Mouse (Mus musculus) heart, postnatal 0 days (tissue): ENCODE measurements at regions not wholly inside any gene's neighbourhood (a gene's known extent, or its start where the extent isn't known, plus 50 kb on each side); places are given as distances from the start of the nearest gene placed in this dataset.

Experiments used
- ATAC-seq: fragments of 200-750 bp; cut with Nextera tagmentation; 2 replicates; pipeline ENCODE4 v1.8.0; 2017; ENCODE audit warnings: low read depth, moderate number of reproducible peaks, moderate library complexity; ENCODE audit not compliant: insufficient read depth
- DNase-seq: peaks from one replicate; pipeline ENCODE4 v3.0.0-alpha.2; 2016; ENCODE audit warnings: low spot score
- H3K27ac ChIP-seq: fragments of 300-500 bp; sonication (generic); 2 replicates; pipeline ENCODE4 v1.5.1; 2014; ENCODE audit warnings: low read depth, mild to moderate bottlenecking
- H3K27me3 ChIP-seq: fragments of 300-500 bp; sonication (generic); 2 replicates; pipeline ENCODE4 v1.6.1; 2014; ENCODE audit warnings: low read length, mixed read lengths; ENCODE audit not compliant: control insufficient read depth, insufficient read depth
- H3K36me3 ChIP-seq: fragments of 300-500 bp; sonication (generic); replicated peaks from 2 replicates; pipeline ENCODE4 v1.6.1; 2014; ENCODE audit warnings: low read length, mixed read lengths; ENCODE audit not compliant: control insufficient read depth, insufficient read depth
- H3K4me1 ChIP-seq: fragments of 300-500 bp; sonication (generic); 2 replicates; pipeline ENCODE4 v1.6.1; 2014; ENCODE audit warnings: antibody characterized with exemption; ENCODE audit not compliant: control insufficient read depth, insufficient read depth
- H3K4me2 ChIP-seq: fragments of 300-500 bp; sonication (generic); 2 replicates; pipeline ENCODE4 v1.6.1; 2014; ENCODE audit warnings: low read depth, mild to moderate bottlenecking, low read length, moderate library complexity
- H3K4me3 ChIP-seq: fragments of 300-500 bp; sonication (generic); 2 replicates; pipeline ENCODE4 v1.5.1; 2014; ENCODE audit warnings: low read depth, low read length
- H3K9ac ChIP-seq: fragments of 300-500 bp; sonication (generic); replicated peaks from 2 replicates; pipeline ENCODE4 v1.6.1; 2014; ENCODE audit warnings: low read depth, low read length, mixed read lengths
- H3K9me3 ChIP-seq: fragments of 300-500 bp; sonication (generic); replicated peaks from 2 replicates; pipeline ENCODE4 v1.6.1; 2016; ENCODE audit warnings: low read length; ENCODE audit not compliant: control insufficient read depth
- CTCF ChIP-seq: IDR thresholded peaks from 2 replicates; pipeline ENCODE4 v1.5.1; 2016; ENCODE audit warnings: antibody characterized with exemption, control low read depth, low read depth
- EP300 ChIP-seq: IDR thresholded peaks from 2 replicates; pipeline ENCODE4 v1.6.1; 2016; ENCODE audit warnings: antibody characterized with exemption, low read depth
- WGBS: fragments of 180-500 bp; shearing (Covaris S2); extraction: QIAGEN DNeasy Blood & Tissue Kit; methylation state at CpG from one replicate; pipeline ENCODE4 v1.1.7; 2014; 5-methylcytosine and 5-hydroxymethylcytosine counted together

DNA sequence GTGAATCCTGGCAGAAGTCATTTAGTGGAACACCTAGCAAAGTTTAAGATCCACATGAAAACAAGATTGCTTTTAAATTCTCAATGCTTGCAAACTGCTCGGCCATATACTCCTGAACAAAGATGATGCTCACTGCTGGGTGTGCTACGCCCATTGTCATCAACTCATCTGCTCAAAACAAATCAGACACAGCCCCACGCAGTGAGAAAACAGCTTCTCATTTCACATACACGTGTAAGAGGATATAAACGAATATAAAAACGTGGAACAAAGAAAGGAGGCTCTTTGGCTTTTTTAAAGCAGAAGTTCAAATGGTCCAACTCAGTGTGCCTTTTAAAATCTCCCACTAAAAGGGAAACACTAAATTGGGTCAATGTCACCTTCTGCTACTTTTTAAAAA, 151.5 kb upstream of the Aco1 start:
- WGBS = 59% methylated on average over 6 of the region's 6 CpGs
- no peak for ATAC-seq
- no peak for TF ChIP-seq CTCF

DNA sequence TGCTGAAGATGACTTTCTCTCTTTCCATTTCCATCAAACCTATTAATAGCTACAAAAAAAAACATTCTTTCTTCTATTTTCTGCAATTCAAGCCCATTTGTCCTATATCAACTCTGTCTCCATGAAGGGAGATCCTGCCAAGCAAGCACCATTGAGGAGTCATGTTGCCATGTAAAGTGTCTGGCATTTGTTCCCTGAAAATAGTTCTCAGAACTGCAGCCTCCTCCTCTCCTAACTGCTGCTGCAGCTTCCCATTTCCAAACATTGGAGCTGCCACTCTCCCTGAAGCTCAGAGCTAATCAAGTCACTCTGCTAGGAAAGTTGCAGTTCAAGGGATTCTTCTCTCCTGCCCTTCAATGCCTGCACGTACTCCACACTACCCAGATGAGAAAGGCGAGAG, 151.0 kb upstream of the Aco1 start:
- H3K9me3 ChIP-seq = 0 out of 2 replicates have a peak, but pooled peaks cover 3% of the 10 kb centered on the region
- no peak overlapping the region for H3K9ac ChIP-seq
- H3K4me1 ChIP-seq = no peaks in the 10 kb centered on the region
- TF ChIP-seq CTCF (no peak), EP300 (no peak)
- DNase-seq (no peak), ATAC-seq (no peak)
- no peak overlapping the region for H3K4me2 ChIP-seq
- H3K36me3 ChIP-seq = no peaks in the 10 kb centered on the region
- no peaks in the 10 kb centered on the region for H3K27me3 ChIP-seq
- no peak overlapping the region for H3K27ac ChIP-seq
- WGBS = 77% methylated on average over 2 of the region's 2 CpGs
- no peak overlapping the region for H3K4me3 ChIP-seq

More for the DNA sequence above, 151.5 kb upstream of the Aco1 start:
- Histone ChIP-seq H3K27me3 (no peaks in the 10 kb centered on the region), H3K4me2 (no peak overlapping the region), H3K36me3 (no peaks in the 10 kb centered on the region), H3K4me1 (no peaks in the 10 kb centered on the region), H3K27ac (no peak overlapping the region), H3K9ac (no peak overlapping the region), H3K9me3 (no peaks in the 10 kb centered on the region), H3K4me3 (no peak overlapping the region)
- DNase-seq = no peak

DNA sequence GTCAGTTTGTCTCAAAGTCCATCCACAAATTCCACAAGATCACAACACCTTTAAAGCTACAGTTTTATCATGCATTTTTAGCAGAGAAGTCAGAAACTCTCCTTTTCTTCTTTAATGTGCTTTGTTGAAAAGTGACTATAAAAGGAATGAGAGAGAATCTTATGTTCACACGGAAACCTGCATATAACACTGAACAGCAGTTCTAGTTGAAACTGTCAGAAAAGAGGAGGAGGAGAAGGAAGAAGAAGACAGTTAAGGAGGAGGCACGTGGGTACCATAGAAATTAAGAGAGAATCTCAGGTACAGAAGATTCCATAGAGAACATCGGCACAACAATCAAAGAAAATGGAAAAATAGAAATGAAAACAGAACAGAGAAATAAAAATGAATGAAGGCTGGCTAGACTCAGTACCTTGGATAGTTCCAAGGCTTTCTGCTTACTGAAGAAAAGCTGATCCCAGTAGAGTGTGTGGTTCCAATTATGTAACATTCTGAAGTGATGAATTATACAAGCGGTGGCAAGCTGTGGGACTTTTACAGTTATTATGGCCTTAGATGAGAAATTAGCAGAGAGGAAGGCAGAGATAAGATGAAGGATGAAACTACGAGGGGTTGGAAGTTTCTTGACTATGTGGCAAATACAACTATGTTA, 144.0 kb upstream of the Aco1 start:
- ATAC-seq (no peak), DNase-seq (no peak)
- 62% methylated on average over 5 of the region's 5 CpGs for WGBS

DNA sequence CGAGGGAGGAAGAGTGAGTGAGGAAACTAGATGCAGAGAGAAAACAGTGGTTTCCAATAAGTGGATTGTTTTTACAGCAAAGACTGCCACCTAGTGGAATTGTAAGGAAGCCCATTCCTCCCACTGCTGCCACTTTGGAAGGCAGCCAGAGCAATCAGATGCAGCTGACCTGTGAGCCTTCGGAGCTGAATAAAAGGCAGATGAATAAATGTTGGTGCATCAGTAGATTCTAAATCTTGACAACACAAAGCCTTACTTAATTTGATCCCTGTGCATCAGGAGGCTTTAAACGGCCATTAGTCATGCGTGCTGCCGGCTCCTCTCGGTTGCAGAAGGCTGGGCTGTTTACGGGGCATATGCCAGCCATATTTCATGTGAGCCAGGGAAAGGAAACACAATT, 128.2 kb upstream of the Aco1 start:
- no peaks in the 10 kb centered on the region for H3K9me3 ChIP-seq
- no peaks in the 10 kb centered on the region for H3K36me3 ChIP-seq
- H3K4me2 ChIP-seq = no peak overlapping the region
- DNase-seq = peak; percentile 64
- H3K4me1 ChIP-seq = no peaks in the 10 kb centered on the region
- no peak overlapping the region for H3K27ac ChIP-seq
- 62% methylated on average over 7 of the region's 7 CpGs for WGBS
- peak; percentile 76 for TF ChIP-seq CTCF
- TF ChIP-seq EP300 = no peak
- H3K9ac ChIP-seq = no peak overlapping the region
- H3K27me3 ChIP-seq = 0 out of 2 replicates have a peak, but pooled peaks cover 6% of the 10 kb centered on the region
- ATAC-seq = no peak
- no peak overlapping the region for H3K4me3 ChIP-seq

More for the DNA sequence above, 144.0 kb upstream of the Aco1 start:
- no peak overlapping the region for H3K4me3 ChIP-seq
- no peaks in the 10 kb centered on the region for H3K36me3 ChIP-seq
- TF ChIP-seq CTCF (no peak), EP300 (no peak)
- no peak overlapping the region for H3K4me2 ChIP-seq
- H3K9me3 ChIP-seq = 0 out of 2 replicates have a peak, but pooled peaks cover 3% of the 10 kb centered on the region
- H3K9ac ChIP-seq = no peak overlapping the region
- H3K4me1 ChIP-seq = no peaks in the 10 kb centered on the region
- H3K27me3 ChIP-seq = no peaks in the 10 kb centered on the region
- no peak overlapping the region for H3K27ac ChIP-seq

DNA sequence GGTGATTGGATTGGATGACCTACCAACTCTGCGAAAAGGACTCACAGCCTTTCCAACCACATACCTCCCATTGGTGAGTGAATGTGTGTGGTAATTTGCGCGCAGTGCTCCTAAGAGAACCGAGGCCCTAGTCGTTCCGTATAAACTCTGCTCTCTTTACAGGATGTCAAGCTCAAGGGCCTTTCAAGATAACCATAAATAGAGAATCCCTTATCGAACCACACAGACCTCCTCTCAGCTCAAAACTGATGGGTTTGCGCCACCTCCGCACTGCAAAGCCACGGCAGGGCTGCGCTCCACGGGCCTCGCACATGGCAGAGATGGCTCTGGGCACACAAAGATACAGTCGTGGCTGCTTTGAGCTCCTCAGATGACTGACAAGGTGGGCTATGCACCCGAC, 126.0 kb upstream of the Aco1 start:
- no peaks in the 10 kb centered on the region for H3K9me3 ChIP-seq
- H3K9ac ChIP-seq = no peak overlapping the region
- no peak for TF ChIP-seq EP300
- TF ChIP-seq CTCF = no peak
- H3K36me3 ChIP-seq = no peaks in the 10 kb centered on the region
- no peak overlapping the region for H3K27ac ChIP-seq
- DNase-seq = no peak
- WGBS = 38% methylated on average over 15 of the region's 15 CpGs
- no peaks in the 10 kb centered on the region for H3K4me1 ChIP-seq
- H3K4me2 ChIP-seq = no peak overlapping the region
- no peak overlapping the region for H3K4me3 ChIP-seq
- H3K27me3 ChIP-seq = 0 out of 2 replicates have a peak, but pooled peaks cover 6% of the 10 kb centered on the region
- no peak for ATAC-seq

DNA sequence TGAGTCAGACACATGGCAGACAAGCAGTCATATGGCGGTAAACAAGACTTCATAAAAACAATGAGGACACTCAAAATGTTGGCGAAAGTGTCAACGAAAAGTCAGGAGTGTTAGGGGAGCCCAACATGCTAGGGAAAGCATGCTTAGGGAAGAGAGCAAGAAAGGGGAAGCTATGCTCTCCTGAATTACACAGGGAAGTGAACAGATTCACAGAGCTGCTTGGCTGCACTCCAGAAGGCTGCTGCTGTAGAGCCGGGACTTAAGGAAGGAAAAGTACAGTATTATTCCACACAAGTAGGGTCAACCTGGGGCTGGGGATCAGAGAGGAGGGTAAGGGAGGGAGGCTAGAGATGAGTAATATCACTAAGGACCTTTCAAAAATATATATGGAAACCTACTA, 124.7 kb upstream of the Aco1 start:
- TF ChIP-seq CTCF (no peak), EP300 (no peak)
- H3K4me1 ChIP-seq = no peaks in the 10 kb centered on the region
- H3K27ac ChIP-seq = no peak overlapping the region
- no peak overlapping the region for H3K4me2 ChIP-seq
- no peak overlapping the region for H3K9ac ChIP-seq
- no peaks in the 10 kb centered on the region for H3K36me3 ChIP-seq
- H3K9me3 ChIP-seq = no peaks in the 10 kb centered on the region
- 65% methylated on average over 4 of the region's 4 CpGs for WGBS
- DNase-seq (no peak), ATAC-seq (no peak)
- H3K4me3 ChIP-seq = no peak overlapping the region
- 0 out of 2 replicates have a peak, but pooled peaks cover 6% of the 10 kb centered on the region for H3K27me3 ChIP-seq
